Mouse (Mus musculus): ENCODE results near the gene Gm49355. TPM values are rescaled to one million over a fixed set of nuclear protein-coding genes. Genes with fewer than 3 reads are reported as not detected.

Gm49355 gene
- polyA plus RNA-seq, 1 experiment from 2014 or later, result 0.23 TPM

- no peak overlapping the region; the same call in 1 of the 2 replicates for H3K4me2 ChIP-seq (replicated peaks; ENCODE audit: low read depth)
- WGBS, result 4% methylated on average over 24 of the region's 24 CpGs
- no peak for TF ChIP-seq CTCF (IDR thresholded peaks at IDR 0.05; ENCODE audit: low read depth)
- no peak overlapping the region for H3K27ac ChIP-seq (ENCODE audit: low read depth, low read length)
- H3K9me3 ChIP-seq (ENCODE audit: control insufficient read depth), result no peaks in the 10 kb centered on the region
- ATAC-seq, result no peak
- no peaks in the 10 kb centered on the region for H3K36me3 ChIP-seq (ENCODE audit: control insufficient read depth, insufficient read depth)
- no peak overlapping the region for H3K9ac ChIP-seq (ENCODE audit: low read depth, low read length)
- no peaks in the 10 kb centered on the region for H3K4me1 ChIP-seq (replicated peaks; ENCODE audit: control insufficient read depth, insufficient read depth, low read length)
- H3K4me3 ChIP-seq (ENCODE audit: low read depth, low read length), result no peak overlapping the region
- peaks cover 97% of the 10 kb centered on the region for H3K27me3 ChIP-seq (replicated peaks; ENCODE audit: control insufficient read depth, insufficient read depth, low read length)
These were observed 58.1 kb downstream of the Gm49355 start for GRCm38 (mm10) chr14:12341789-12342457.

- no peaks in the 10 kb centered on the region for H3K4me1 ChIP-seq (replicated peaks; ENCODE audit: control insufficient read depth, insufficient read depth, low read length)
- H3K27me3 ChIP-seq (replicated peaks; ENCODE audit: control insufficient read depth, insufficient read depth, low read length), result peaks cover 97% of the 10 kb centered on the region
- no peak for ATAC-seq
- no peak overlapping the region for H3K4me2 ChIP-seq (replicated peaks; ENCODE audit: low read depth)
- H3K9ac ChIP-seq (ENCODE audit: low read depth, low read length), result no peak overlapping the region
- H3K9me3 ChIP-seq (ENCODE audit: control insufficient read depth), result no peaks in the 10 kb centered on the region
- H3K36me3 ChIP-seq (ENCODE audit: control insufficient read depth, insufficient read depth), result no peaks in the 10 kb centered on the region
- no peak overlapping the region for H3K27ac ChIP-seq (ENCODE audit: low read depth, low read length)
- H3K4me3 ChIP-seq (ENCODE audit: low read depth, low read length), result no peak overlapping the region
- WGBS, result 5% methylated on average over 23 of the region's 23 CpGs
- no peak for TF ChIP-seq CTCF (IDR thresholded peaks at IDR 0.05; ENCODE audit: low read depth)
These were observed 58.8 kb downstream of the Gm49355 start for GRCm38 (mm10) chr14:12342458-12343131.

GRCm38 (mm10) chr14:12343451-12343941, 59.7 kb downstream of the Gm49355 start:
- no peak for ATAC-seq
- no peak overlapping the region for H3K4me3 ChIP-seq (ENCODE audit: low read depth, low read length)
- no peaks in the 10 kb centered on the region for H3K9me3 ChIP-seq (ENCODE audit: control insufficient read depth)
- peaks cover 94% of the 10 kb centered on the region for H3K27me3 ChIP-seq (replicated peaks; ENCODE audit: control insufficient read depth, insufficient read depth, low read length)
- H3K9ac ChIP-seq (ENCODE audit: low read depth, low read length), result no peak overlapping the region
- H3K4me1 ChIP-seq (replicated peaks; ENCODE audit: control insufficient read depth, insufficient read depth, low read length), result no peaks in the 10 kb centered on the region
- TF ChIP-seq CTCF (IDR thresholded peaks at IDR 0.05; ENCODE audit: low read depth), result no peak
- H3K36me3 ChIP-seq (ENCODE audit: control insufficient read depth, insufficient read depth), result no peaks in the 10 kb centered on the region
- H3K4me2 ChIP-seq (replicated peaks; ENCODE audit: low read depth), result no peak overlapping the region
- 3% methylated on average over 20 of the region's 20 CpGs for WGBS
- H3K27ac ChIP-seq (ENCODE audit: low read depth, low read length), result no peak overlapping the region

- WGBS, result 4% methylated on average over 24 of the region's 24 CpGs
These were observed 60.4 kb downstream of the Gm49355 start for GRCm38 (mm10) chr14:12344061-12344745.

GRCm38 (mm10) chr14:12344746-12345240, 61.0 kb downstream of the Gm49355 start:
- 0 out of 2 replicates have a peak overlapping the region, but pooled peaks have one; percentile 7 for H3K4me3 ChIP-seq (ENCODE audit: low read depth, low read length)
- H3K9ac ChIP-seq (ENCODE audit: low read depth, low read length), result no peak overlapping the region
- H3K4me1 ChIP-seq (replicated peaks; ENCODE audit: control insufficient read depth, insufficient read depth, low read length), result no peaks in the 10 kb centered on the region
- H3K9me3 ChIP-seq (ENCODE audit: control insufficient read depth), result no peaks in the 10 kb centered on the region
- H3K27ac ChIP-seq (ENCODE audit: low read depth, low read length), result no peak overlapping the region
- no peak for TF ChIP-seq CTCF (IDR thresholded peaks at IDR 0.05; ENCODE audit: low read depth)
- WGBS, result under 1% methylated on average over 39 of the region's 39 CpGs
- H3K4me2 ChIP-seq (replicated peaks; ENCODE audit: low read depth), result peak overlapping the region; percentile 24; the same call in 1 of the 2 replicates
- no peaks in the 10 kb centered on the region for H3K36me3 ChIP-seq (ENCODE audit: control insufficient read depth, insufficient read depth)
- peaks cover 92% of the 10 kb centered on the region for H3K27me3 ChIP-seq (replicated peaks; ENCODE audit: control insufficient read depth, insufficient read depth, low read length)
- no peak for ATAC-seq

More at GRCm38 (mm10) chr14:12344061-12344745, 60.4 kb downstream of the Gm49355 start:
- Histone ChIP-seq H3K9ac (ENCODE audit: low read depth, low read length) (no peak overlapping the region), H3K4me3 (ENCODE audit: low read depth, low read length) (0 out of 2 replicates have a peak overlapping the region, but pooled peaks have one; percentile 7), H3K27me3 (replicated peaks; ENCODE audit: control insufficient read depth, insufficient read depth, low read length) (peaks cover 92% of the 10 kb centered on the region), H3K4me1 (replicated peaks; ENCODE audit: control insufficient read depth, insufficient read depth, low read length) (no peaks in the 10 kb centered on the region), H3K9me3 (ENCODE audit: control insufficient read depth) (no peaks in the 10 kb centered on the region), H3K27ac (ENCODE audit: low read depth, low read length) (no peak overlapping the region), H3K4me2 (replicated peaks; ENCODE audit: low read depth) (no peak overlapping the region), H3K36me3 (ENCODE audit: control insufficient read depth, insufficient read depth) (no peaks in the 10 kb centered on the region)
- no peak for ATAC-seq
- TF ChIP-seq CTCF (IDR thresholded peaks at IDR 0.05; ENCODE audit: low read depth), result no peak

Data from intestine, postnatal 0 days (tissue).